Mouse (Mus musculus): ENCODE measurements at regions not wholly inside any gene's neighbourhood (a gene's known extent, or its start where the extent isn't known, plus 50 kb on each side); places are given as distances from the start of the nearest gene placed in this dataset.

DNA sequence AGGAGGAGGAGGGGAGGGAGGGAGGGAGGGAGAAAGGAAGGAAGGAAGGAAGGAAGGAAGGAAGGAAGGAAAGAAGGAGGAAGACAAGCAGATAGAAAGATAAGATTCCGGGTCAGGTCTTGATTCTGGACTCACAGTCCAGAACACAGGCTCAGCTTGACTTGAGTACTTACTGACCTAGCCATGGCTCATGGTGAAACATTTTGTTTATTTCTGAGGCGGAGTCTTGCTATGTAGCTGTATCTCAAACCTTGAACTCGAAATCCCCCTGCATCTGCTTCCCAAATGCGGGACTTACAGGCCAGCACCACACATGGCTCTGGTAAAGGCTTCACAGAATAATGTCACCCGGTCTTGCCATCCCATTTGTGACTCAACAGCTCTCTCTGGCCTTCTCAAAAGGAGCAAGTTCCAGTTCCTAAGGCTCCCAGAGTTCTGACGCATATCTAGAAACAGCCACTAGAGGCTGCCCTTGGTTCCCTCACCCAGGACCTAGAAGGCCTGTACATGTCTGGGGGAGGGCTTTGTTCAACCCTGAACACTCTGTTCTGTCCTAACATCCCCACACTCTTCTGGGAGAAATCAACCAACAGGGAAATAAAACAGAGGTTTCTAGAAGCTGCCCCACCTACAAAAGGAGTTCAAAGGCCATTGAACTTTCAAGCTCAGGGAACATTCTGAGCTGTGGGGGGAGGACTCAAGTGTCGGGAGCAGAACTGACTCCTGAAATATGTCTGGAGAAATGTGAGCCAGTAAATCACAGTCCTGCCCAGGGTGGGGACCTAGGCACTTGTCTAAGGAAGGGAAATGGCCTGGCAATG, 56.2 kb upstream of the Akap13 start:
- 21% methylated on average over 7 of the region's 7 CpGs for WGBS

DNA sequence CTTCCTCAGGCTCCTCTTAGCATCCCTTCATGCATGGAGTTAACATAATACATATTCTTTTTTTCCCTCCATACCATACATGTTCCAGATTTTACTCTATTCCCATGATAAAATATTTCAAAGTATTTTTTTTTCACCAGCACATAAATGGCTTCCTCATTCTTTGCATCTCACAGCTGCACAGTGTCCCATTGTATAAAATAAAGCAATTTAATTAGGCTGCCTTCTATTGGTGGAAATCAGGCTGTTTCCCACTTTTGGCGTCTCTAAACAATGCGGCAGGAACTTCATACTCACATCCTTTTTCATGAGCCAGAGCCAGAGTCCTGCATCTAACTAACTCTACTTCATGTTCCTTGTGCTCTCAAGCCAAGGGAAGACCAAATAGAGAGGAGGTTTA, 54.9 kb upstream of the Akap13 start:
- TF ChIP-seq POLR2A (IDR thresholded peaks at IDR 0.05; ENCODE audit: low read depth, low read length) (no peak), CTCF (IDR thresholded peaks at IDR 0.05; ENCODE audit: extremely low read depth, insufficient read length, insufficient replicate concordance, low read depth, low read length) (no peak)
- Histone ChIP-seq H3K27me3 (ENCODE audit: control insufficient read depth, insufficient read depth, low read length) (no peaks in the 10 kb centered on the region), H3K27ac (ENCODE audit: insufficient read depth, low read depth, low read length) (no peak overlapping the region), H3K4me3 (ENCODE audit: low read depth, low read length) (no peak overlapping the region), H3K36me3 (ENCODE audit: control insufficient read depth, insufficient read depth, low read length) (no peaks in the 10 kb centered on the region), H3K4me1 (ENCODE audit: control insufficient read depth, insufficient read depth, insufficient read length, low read length) (peaks cover 16% of the 10 kb centered on the region)
- WGBS: 83% methylated on average over 2 of the region's 2 CpGs

More for the DNA sequence above, 56.2 kb upstream of the Akap13 start:
- no peaks in the 10 kb centered on the region for H3K27me3 ChIP-seq (ENCODE audit: control insufficient read depth, insufficient read depth, low read length)
- no peaks in the 10 kb centered on the region for H3K36me3 ChIP-seq (ENCODE audit: control insufficient read depth, insufficient read depth, low read length)
- peaks cover 16% of the 10 kb centered on the region for H3K4me1 ChIP-seq (ENCODE audit: control insufficient read depth, insufficient read depth, insufficient read length, low read length)
- peak overlapping the region; percentile 88 for H3K27ac ChIP-seq (ENCODE audit: insufficient read depth, low read depth, low read length)
- H3K4me3 ChIP-seq (ENCODE audit: low read depth, low read length): no peak overlapping the region
- peak; percentile 79; the same call in 1 of the 2 replicates for TF ChIP-seq CTCF (IDR thresholded peaks at IDR 0.05; ENCODE audit: extremely low read depth, insufficient read length, insufficient replicate concordance, low read depth, low read length)
- TF ChIP-seq POLR2A (IDR thresholded peaks at IDR 0.05; ENCODE audit: low read depth, low read length): no peak

- 90% methylated on average over 3 of the region's 3 CpGs for WGBS
- no peak for TF ChIP-seq CTCF (IDR thresholded peaks at IDR 0.05; ENCODE audit: extremely low read depth, insufficient read length, insufficient replicate concordance, low read depth, low read length)
- TF ChIP-seq POLR2A (IDR thresholded peaks at IDR 0.05; ENCODE audit: low read depth, low read length): no peak
- Histone ChIP-seq H3K27ac (ENCODE audit: insufficient read depth, low read depth, low read length) (no peak overlapping the region), H3K36me3 (ENCODE audit: control insufficient read depth, insufficient read depth, low read length) (no peaks in the 10 kb centered on the region), H3K4me1 (ENCODE audit: control insufficient read depth, insufficient read depth, insufficient read length, low read length) (peaks cover 4% of the 10 kb centered on the region), H3K27me3 (ENCODE audit: control insufficient read depth, insufficient read depth, low read length) (no peaks in the 10 kb centered on the region), H3K4me3 (ENCODE audit: low read depth, low read length) (no peak overlapping the region)
These were observed 50.4 kb upstream of the Akap13 start for GRCm38 (mm10) chr7:75404955-75405354.

All from small intestine, adult 2 months (tissue).